Mouse (Mus musculus): Measurements from ENCODE around the gene Utrn. TPM values are rescaled to one million over a fixed set of nuclear protein-coding genes. Genes with fewer than 3 reads are reported as not detected.

The Utrn gene
- total RNA-seq, 2 experiments from 2014 or later = 40.7 to 46.3 TPM

- ATAC-seq (replicated peaks; ENCODE audit: low FRiP score, poor library complexity, severe bottlenecking) = peak; percentile 52; the same call in 1 of the 2 replicates
These were observed 112.5 kb downstream of the Utrn start for GRCm38 (mm10) chr10:12756692-12757091.

- no peak for ATAC-seq (replicated peaks; ENCODE audit: low FRiP score, poor library complexity, severe bottlenecking)
These were observed 114.3 kb downstream of the Utrn start for GRCm38 (mm10) chr10:12754911-12755310.

DNA sequence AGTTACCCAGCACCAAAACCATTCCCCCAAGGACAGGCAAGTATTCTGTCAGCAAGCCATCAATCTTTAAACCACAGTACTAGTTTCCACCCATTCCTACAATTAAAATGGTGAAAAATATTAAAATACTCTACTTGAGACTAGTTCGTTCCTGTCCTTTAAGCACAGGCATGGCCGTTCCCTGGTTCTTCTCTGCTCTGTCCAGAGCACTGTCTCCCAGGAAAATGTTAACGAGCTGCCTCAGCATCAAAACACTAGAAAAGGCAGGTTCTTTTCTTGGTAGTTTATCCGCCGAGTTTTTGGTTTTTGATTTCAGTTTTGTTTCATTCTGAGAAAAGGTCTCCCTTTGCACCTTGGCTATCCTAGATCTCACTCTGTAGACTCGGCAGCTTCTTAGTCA is 115.0 kb downstream of the Utrn start:
- no peak for ATAC-seq (replicated peaks; ENCODE audit: low FRiP score, poor library complexity, severe bottlenecking)

GRCm38 (mm10) chr10:12743717-12744116 is 125.4 kb downstream of the Utrn start:
- no peak for ATAC-seq (replicated peaks; ENCODE audit: low FRiP score, poor library complexity, severe bottlenecking)

DNA sequence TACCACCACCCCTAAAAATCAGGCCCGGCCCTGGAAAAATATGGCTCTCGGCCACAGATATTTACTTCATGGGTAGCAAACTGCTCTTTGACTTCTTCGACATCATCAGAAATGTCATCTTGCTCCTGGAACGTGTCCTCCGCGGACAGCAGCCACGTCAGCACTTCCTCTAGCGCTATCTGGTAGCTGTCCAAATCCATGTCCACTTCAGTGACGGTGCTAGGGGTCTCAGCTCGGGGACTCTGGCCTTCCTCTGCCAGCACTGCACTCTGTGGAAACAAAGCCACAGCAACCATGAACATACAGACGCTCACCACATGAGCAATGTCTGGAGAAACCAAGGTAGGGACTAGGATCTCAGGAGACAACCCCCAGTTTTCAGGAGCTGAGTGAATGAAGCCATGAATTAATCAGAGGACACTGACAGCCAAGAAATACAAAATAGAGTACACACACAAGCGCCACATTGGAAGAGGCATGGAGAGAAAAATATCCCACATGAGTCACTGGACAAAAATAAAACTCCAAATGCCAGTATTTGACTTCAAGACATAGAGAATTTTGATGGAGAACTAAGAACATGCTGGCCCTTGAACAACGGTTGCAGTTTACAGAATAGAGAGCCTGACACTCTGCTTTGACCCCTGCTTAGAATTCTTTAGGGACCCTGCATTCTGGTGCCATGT is 129.7 kb downstream of the Utrn start:
- ATAC-seq (replicated peaks; ENCODE audit: low FRiP score, poor library complexity, severe bottlenecking) = no peak

DNA sequence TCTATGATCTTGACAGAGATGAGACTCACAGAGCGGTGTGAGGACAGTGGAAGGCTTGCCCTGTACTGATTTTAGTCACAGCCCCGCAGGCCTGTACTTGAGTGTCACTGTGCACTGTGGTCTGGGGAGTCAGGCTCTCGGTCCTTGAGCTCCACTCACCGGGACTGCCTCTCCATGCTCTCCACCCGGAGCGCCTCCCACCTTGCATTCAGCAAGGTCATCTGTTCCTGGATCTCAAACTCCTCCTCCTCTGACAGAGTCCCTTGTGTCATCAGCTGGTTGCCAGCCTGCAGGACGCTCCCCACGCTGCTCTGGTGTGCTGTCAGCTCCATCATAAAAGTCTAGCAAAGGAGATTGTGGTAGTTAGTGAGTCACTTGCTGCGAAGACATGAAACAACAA is 131.2 kb downstream of the Utrn start:
- no peak for ATAC-seq (replicated peaks; ENCODE audit: low FRiP score, poor library complexity, severe bottlenecking)

GRCm38 (mm10) chr10:12736861-12737835 is 132.0 kb downstream of the Utrn start:
- no peak for ATAC-seq (replicated peaks; ENCODE audit: low FRiP score, poor library complexity, severe bottlenecking)

GRCm38 (mm10) chr10:12735695-12736094 is 133.5 kb downstream of the Utrn start:
- ATAC-seq (replicated peaks; ENCODE audit: low FRiP score, poor library complexity, severe bottlenecking) = no peak

DNA sequence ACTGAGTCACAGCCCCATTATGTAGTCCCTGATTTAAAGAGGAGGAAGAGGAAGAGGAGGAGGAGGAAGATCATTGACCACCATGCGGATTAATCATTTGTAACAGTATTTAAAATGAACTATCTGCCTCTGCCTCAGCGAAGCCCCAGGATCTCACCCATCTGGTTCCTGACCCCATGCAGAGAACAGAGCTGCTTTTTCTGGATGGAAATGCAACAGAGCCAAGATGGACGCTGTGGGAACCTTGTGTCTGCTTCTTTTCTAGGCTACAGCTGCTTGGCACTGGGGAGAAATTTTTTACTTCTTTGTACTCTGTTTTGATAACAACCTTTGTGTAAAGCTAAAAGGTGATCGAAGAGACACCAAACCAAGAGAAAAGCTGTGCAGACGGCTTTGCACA is 137.7 kb downstream of the Utrn start:
- no peak for ATAC-seq (replicated peaks; ENCODE audit: low FRiP score, poor library complexity, severe bottlenecking)

DNA sequence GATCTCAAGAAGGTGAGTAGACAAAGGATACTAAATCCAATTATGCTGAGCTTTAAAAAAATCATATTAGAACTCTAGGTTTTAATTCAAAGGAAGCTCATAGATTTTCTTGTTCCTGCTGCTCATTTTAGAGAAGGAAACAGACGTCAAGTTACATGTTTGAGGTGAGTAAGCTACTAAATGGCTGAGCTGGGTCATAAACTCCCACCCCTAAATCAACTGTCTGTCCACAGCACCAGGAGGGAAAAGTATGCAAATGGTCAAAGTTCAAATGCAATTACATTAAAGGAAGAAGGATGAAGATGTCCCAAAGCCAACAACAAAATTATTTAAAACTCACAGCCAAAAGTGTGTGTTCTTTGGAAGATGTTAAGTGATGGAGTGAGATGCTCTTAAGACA is 139.5 kb downstream of the Utrn start:
- no peak for ATAC-seq (replicated peaks; ENCODE audit: low FRiP score, poor library complexity, severe bottlenecking)

DNA sequence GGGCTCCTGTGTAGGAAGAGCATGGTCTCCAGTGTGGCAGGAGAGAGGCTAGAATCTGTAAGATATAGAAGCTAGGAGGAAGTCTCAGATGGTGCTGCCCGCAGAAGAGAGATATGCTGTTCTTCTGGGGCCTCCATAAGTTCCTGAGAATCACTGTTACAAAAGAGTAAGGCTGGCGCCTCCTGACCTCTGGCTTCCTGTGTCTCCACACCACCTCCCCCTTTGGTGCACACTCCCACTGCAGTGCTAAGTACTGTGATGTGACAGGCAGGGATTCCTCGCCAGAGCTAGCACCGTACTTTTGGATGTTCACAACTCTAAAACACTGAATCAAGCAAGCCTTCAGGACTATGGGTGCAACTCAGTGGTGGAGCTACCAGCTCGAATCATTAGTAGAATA is 140.1 kb downstream of the Utrn start:
- no peak for ATAC-seq (replicated peaks; ENCODE audit: low FRiP score, poor library complexity, severe bottlenecking)

DNA sequence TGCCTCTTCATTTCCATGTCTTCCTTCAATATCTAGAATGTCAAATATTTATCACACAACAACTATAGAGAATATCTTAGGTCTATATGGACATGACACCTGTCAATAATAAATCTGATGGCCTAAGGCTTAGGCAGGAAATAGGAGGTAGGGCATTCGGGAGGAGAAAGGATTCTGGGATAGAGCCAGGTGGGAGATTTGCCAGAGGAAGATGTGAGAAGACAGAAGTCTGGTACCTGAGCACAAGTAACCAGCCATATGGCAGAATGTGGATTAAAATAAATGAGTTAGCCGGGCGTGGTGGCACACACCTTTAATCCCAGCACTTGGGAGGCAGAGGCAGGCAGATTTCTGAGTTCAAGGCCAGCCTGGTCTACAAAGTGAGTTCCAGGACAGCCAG is 141.3 kb downstream of the Utrn start:
- ATAC-seq (replicated peaks; ENCODE audit: low FRiP score, poor library complexity, severe bottlenecking) = no peak

DNA sequence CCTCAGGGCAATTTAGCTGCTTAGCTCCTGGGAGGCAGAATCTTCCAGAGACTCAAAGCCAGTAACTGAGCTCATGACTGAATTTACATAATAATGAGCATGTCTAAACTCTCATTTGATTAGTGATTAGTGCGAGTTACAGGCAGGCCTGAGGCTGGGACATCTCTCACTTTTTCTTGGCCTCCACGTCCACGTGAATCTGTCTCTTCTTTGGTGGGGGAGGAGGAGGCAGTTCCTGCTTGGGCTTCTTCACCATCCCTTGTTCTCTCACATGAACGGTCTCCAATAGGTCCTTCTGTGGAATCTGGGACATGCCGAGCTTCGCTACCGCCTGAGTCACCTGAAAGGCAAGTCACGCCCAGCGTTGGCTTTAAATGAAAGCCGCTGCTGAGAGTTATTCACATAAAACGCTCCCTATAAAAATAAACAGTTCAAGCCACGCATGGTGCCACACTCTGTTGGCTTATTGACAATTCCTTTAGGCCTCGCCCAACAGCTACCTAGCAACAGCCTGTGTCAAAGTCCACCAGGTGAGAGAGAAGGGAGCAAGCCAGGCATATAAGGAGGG is 143.0 kb downstream of the Utrn start:
- ATAC-seq (replicated peaks; ENCODE audit: low FRiP score, poor library complexity, severe bottlenecking) = no peak

DNA sequence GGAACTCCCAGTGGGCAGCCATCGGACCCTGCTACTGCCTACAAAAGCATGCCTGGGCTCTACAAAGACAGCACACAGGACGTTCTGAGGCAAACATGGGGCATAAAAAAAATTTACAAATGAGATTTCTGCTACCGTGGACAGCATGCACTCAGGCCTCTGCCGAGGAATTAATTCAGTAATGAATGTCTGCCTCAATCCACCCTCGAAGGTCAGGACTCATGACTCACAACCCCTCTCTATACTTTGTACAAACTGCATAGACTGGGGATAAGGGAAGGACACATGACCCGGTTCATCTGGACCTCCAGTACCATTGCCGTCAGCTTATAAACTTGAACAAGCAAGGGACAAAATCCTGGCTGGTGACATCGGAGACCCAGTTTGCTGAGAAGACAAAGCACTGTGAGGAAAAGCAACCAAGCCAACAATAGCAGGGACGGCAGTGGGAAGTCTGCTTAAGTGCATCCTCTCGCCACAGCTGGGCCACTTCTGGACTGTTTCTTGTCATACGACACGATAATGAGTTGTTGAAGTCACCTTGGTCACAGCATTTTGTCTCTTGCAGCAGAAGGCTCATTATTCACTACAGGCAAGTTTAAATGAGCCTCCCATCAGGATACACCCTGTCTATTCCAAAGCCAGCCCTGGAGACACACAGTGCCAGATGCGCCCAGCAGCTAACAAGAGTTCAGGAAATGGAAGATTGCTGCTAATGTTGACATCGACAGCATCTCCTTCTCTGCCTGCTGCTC is 144.7 kb downstream of the Utrn start:
- ATAC-seq (replicated peaks; ENCODE audit: low FRiP score, poor library complexity, severe bottlenecking) = no peak

- ATAC-seq (replicated peaks; ENCODE audit: low FRiP score, poor library complexity, severe bottlenecking) = no peak
These were observed 145.9 kb downstream of the Utrn start for GRCm38 (mm10) chr10:12723269-12723668.

DNA sequence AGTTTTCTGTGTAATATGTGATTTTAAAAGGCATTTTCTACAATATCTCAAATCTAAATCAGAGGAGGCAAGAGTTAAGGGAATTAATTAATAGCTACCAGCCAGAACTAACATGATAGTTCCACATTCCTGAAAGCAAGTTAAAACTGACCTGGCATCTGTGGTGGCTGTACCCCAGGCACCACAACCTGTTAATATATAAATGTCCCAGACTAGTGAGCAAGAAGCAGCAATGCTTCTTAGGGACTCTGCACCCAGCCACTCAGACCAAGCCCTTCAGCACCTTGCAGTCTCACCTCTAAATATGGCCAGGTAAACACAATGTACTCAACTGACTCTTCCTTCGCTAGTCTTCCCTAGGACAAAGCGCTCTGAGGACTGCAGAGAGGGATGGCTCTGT is 147.1 kb downstream of the Utrn start:
- ATAC-seq (replicated peaks; ENCODE audit: low FRiP score, poor library complexity, severe bottlenecking) = no peak

DNA sequence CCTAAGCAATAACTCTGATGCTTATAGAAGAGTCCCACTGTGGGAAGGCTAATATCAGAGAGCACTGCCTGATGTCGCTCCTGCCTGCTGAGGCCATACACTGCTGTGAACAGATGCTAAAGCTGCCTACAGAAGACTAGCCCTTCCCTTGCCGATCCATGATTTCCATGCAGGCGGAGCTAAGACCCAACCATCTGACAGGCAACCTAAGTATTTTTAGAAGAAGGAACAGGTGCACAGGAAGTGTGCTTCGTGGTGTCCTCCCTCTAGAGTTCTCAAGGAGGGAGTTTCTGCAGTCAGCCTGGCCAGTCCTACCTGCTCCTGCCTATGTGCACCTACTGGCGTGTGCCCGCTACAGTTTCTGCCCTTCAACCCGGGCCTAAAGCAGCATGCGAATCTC is 150.8 kb downstream of the Utrn start:
- no peak for ATAC-seq (replicated peaks; ENCODE audit: low FRiP score, poor library complexity, severe bottlenecking)

GRCm38 (mm10) chr10:12717381-12717780 is 151.8 kb downstream of the Utrn start:
- ATAC-seq (replicated peaks; ENCODE audit: low FRiP score, poor library complexity, severe bottlenecking) = no peak

- no peak for ATAC-seq (replicated peaks; ENCODE audit: low FRiP score, poor library complexity, severe bottlenecking)
These were observed 152.4 kb downstream of the Utrn start for GRCm38 (mm10) chr10:12716657-12717327.
